Mouse (Mus musculus): ENCODE measurements around the gene Tmem14c. TPM values are rescaled to one million over a fixed set of nuclear protein-coding genes. Genes with fewer than 3 reads are reported as not detected.
A peak's percentile ranks its signal among the peaks of the same experiment; 100 is the strongest.

The Tmem14c gene
- polyA plus RNA-seq, 1 experiment, result 201 TPM

GRCm38 (mm10) chr13:41000140-41000925 lies 15.8 kb upstream of the Tmem14c start:
- Histone ChIP-seq H3K4me2 (ENCODE audit: low read depth) (peak overlapping the region; percentile 74), H3K27me3 (ENCODE audit: control insufficient read depth, insufficient read depth, insufficient read length) (no peaks in the 10 kb centered on the region), H3K36me3 (ENCODE audit: control insufficient read depth, insufficient read depth) (peaks cover 9% of the 10 kb centered on the region), H3ac (ENCODE audit: control insufficient read depth, insufficient read length) (peak overlapping the region; percentile 92), H3K4me3 (peak overlapping the region; percentile 99), H3K79me2 (ENCODE audit: control insufficient read depth, insufficient read depth) (peaks cover 39% of the 10 kb centered on the region)
- TF ChIP-seq POLR2A (IDR thresholded peaks at IDR 0.05; ENCODE audit: insufficient read length, low read depth) (peak; percentile 44), USF1 (IDR thresholded peaks at IDR 0.05; ENCODE audit: low read depth) (no peak)

GRCm38 (mm10) chr13:41000926-41001639 lies 15.0 kb upstream of the Tmem14c start, which contains the start of gene Pak1ip1:
TSS of gene Pak1ip1 (plus strand) at chr13:41001023.
- Histone ChIP-seq H3K4me3 (peak within 1 kb of the TSS; percentile 99), H3K36me3 (ENCODE audit: control insufficient read depth, insufficient read depth) (peaks cover 16% of the 10 kb centered on the region), H3ac (ENCODE audit: control insufficient read depth, insufficient read length) (peak within 1 kb of the TSS; percentile 92), H3K27me3 (ENCODE audit: control insufficient read depth, insufficient read depth, insufficient read length) (no peaks in the 10 kb centered on the region), H3K79me2 (ENCODE audit: control insufficient read depth, insufficient read depth) (peaks cover 47% of the 10 kb centered on the region), H3K4me2 (ENCODE audit: low read depth) (peak within 1 kb of the TSS; percentile 86)
- peak; percentile 70 for TF ChIP-seq POLR2A (IDR thresholded peaks at IDR 0.05; ENCODE audit: insufficient read length, low read depth)
- TF ChIP-seq SRF (IDR thresholded peaks at IDR 0.05; ENCODE audit: control insufficient read depth, insufficient read length, low read depth), result peak; percentile 7
- TF ChIP-seq E2F4 (IDR thresholded peaks at IDR 0.05; ENCODE audit: insufficient read depth), result no peak
- TF ChIP-seq POLR2AphosphoS2 (IDR thresholded peaks at IDR 0.05; ENCODE audit: insufficient read length, low read depth), result peak; percentile 47
- no peak for TF ChIP-seq TCF12 (IDR thresholded peaks at IDR 0.05; ENCODE audit: insufficient read depth, poor library complexity, severe bottlenecking)
- TF ChIP-seq TCF3 (IDR thresholded peaks at IDR 0.05; ENCODE audit: insufficient read length, low read depth), result no peak
- TF ChIP-seq MYOG (IDR thresholded peaks at IDR 0.05; ENCODE audit: control insufficient read depth in 1 of 3, insufficient read depth in 1 of 3, insufficient read length in 2 of 3, low read depth in 2 of 3), result peak in 2 of 3 experiments; percentile 2 to 15
- peak; percentile 87 for TF ChIP-seq USF1 (IDR thresholded peaks at IDR 0.05; ENCODE audit: low read depth)
- TF ChIP-seq REST (IDR thresholded peaks at IDR 0.05; ENCODE audit: insufficient read depth, insufficient read length), result no peak
- peak; percentile 93 for TF ChIP-seq MAX (IDR thresholded peaks at IDR 0.05; ENCODE audit: low read depth)
- TF ChIP-seq MYOD1 (IDR thresholded peaks at IDR 0.05; ENCODE audit: control insufficient read depth in 1 of 3, insufficient read length in 2 of 3, low read depth in 2 of 3), result no peak

GRCm38 (mm10) chr13:41002001-41002400 lies 14.1 kb upstream of the Tmem14c start:
- Histone ChIP-seq H3K4me2 (ENCODE audit: low read depth) (peak overlapping the region; percentile 86), H3K4me3 (peak overlapping the region; percentile 99), H3K27me3 (ENCODE audit: control insufficient read depth, insufficient read depth, insufficient read length) (no peaks in the 10 kb centered on the region), H3K36me3 (ENCODE audit: control insufficient read depth, insufficient read depth) (peaks cover 26% of the 10 kb centered on the region), H3K79me2 (ENCODE audit: control insufficient read depth, insufficient read depth) (peaks cover 48% of the 10 kb centered on the region), H3ac (ENCODE audit: control insufficient read depth, insufficient read length) (no peak overlapping the region)
- no peak for TF ChIP-seq TCF3 (IDR thresholded peaks at IDR 0.05; ENCODE audit: insufficient read length, low read depth)
- no peak for TF ChIP-seq USF1 (IDR thresholded peaks at IDR 0.05; ENCODE audit: low read depth)

- H3K27me3 ChIP-seq (ENCODE audit: control insufficient read depth, insufficient read depth, insufficient read length), result no peaks in the 10 kb centered on the region
- no peak overlapping the region for H3K4me3 ChIP-seq
- H3K36me3 ChIP-seq (ENCODE audit: control insufficient read depth, insufficient read depth), result peaks cover 60% of the 10 kb centered on the region
- H3K4me2 ChIP-seq (ENCODE audit: low read depth), result no peak overlapping the region
- H3K79me2 ChIP-seq (ENCODE audit: control insufficient read depth, insufficient read depth), result peaks cover 47% of the 10 kb centered on the region
- H3ac ChIP-seq (ENCODE audit: control insufficient read depth, insufficient read length), result no peak overlapping the region
- TF ChIP-seq POLR2AphosphoS2 (IDR thresholded peaks at IDR 0.05; ENCODE audit: insufficient read length, low read depth) (no peak), POLR2A (IDR thresholded peaks at IDR 0.05; ENCODE audit: insufficient read length, low read depth) (no peak), E2F4 (IDR thresholded peaks at IDR 0.05; ENCODE audit: insufficient read depth) (no peak), CEBPB (IDR thresholded peaks at IDR 0.05; ENCODE audit: insufficient read depth, poor library complexity, severe bottlenecking) (no peak)
These were observed 9.8 kb upstream of the Tmem14c start for GRCm38 (mm10) chr13:41006244-41006643.

- Histone ChIP-seq H3K36me3 (ENCODE audit: control insufficient read depth, insufficient read depth) (peaks cover 70% of the 10 kb centered on the region), H3K4me3 (no peak overlapping the region), H3K27me3 (ENCODE audit: control insufficient read depth, insufficient read depth, insufficient read length) (no peaks in the 10 kb centered on the region), H3K79me2 (ENCODE audit: control insufficient read depth, insufficient read depth) (peaks cover 27% of the 10 kb centered on the region), H3K4me2 (ENCODE audit: low read depth) (no peak overlapping the region), H3ac (ENCODE audit: control insufficient read depth, insufficient read length) (no peak overlapping the region)
- no peak for TF ChIP-seq MAX (IDR thresholded peaks at IDR 0.05; ENCODE audit: low read depth)
- no peak for TF ChIP-seq CEBPB (IDR thresholded peaks at IDR 0.05; ENCODE audit: insufficient read depth, poor library complexity, severe bottlenecking)
- no peak for TF ChIP-seq MYOD1 (IDR thresholded peaks at IDR 0.05; ENCODE audit: control insufficient read depth in 1 of 3, insufficient read length in 2 of 3, low read depth in 2 of 3)
- TF ChIP-seq TCF12 (IDR thresholded peaks at IDR 0.05; ENCODE audit: insufficient read depth, poor library complexity, severe bottlenecking), result no peak
- TF ChIP-seq REST (IDR thresholded peaks at IDR 0.05; ENCODE audit: insufficient read depth, insufficient read length), result no peak
- no peak for TF ChIP-seq USF1 (IDR thresholded peaks at IDR 0.05; ENCODE audit: low read depth)
- no peak for TF ChIP-seq E2F4 (IDR thresholded peaks at IDR 0.05; ENCODE audit: insufficient read depth)
These were observed 7.8 kb upstream of the Tmem14c start for GRCm38 (mm10) chr13:41008271-41008670.

All from myocyte (in vitro differentiated cells).